Mouse (Mus musculus) MN1 (cell line): ENCODE measurements around the gene Cd40.

Experiments used
- DNase-seq: peaks from one replicate; pipeline ENCODE4 v3.0.0-alpha.2; 2016; ENCODE audit warnings: low spot score

Gene Cd40

GRCm38 (mm10) chr2:165102920-165103319 lies 47.5 kb downstream of the Cd40 start:
- DNase-seq: no peak

- no peak for DNase-seq
Observed at GRCm38 (mm10) chr2:165105513-165106079, 50.2 kb downstream of the Cd40 start.

GRCm38 (mm10) chr2:165106585-165106984 lies 51.2 kb downstream of the Cd40 start:
- no peak for DNase-seq

GRCm38 (mm10) chr2:165112149-165112548 lies 56.7 kb downstream of the Cd40 start:
- no peak for DNase-seq

- no peak for DNase-seq
Observed at GRCm38 (mm10) chr2:165113733-165114132, 58.3 kb downstream of the Cd40 start.

- no peak for DNase-seq
Observed at GRCm38 (mm10) chr2:165120765-165121164, 65.3 kb downstream of the Cd40 start.

- peak; percentile 41 for DNase-seq
Observed at GRCm38 (mm10) chr2:165121206-165121840, 65.9 kb downstream of the Cd40 start.
